Mouse (Mus musculus) limb, embryonic 11.5 days (tissue): Measurements from ENCODE around the gene Lhx5. TPM values are rescaled to one million over a fixed set of nuclear protein-coding genes. Genes with fewer than 3 reads are reported as not detected.

Experiments
- polyA plus RNA-seq: library from polyadenylated mRNA; unstranded; fragments of >200 nt; fragmentation: Nextera tagmentation; extraction: Ambion mirVana; gene quantifications from 2 replicates; pipeline ENCODE4 v1.2.1, GENCODE M21; 2014

The Lhx5 gene
- polyA plus RNA-seq, 1 experiment from 2014 or later = not detected

Other genes with a start within 250 kb of the Lhx5 start
- 4.0 and 4.2 TPM in 2 replicates for gene Sdsl, start 41.1 kb downstream of the Lhx5 start, polyA plus RNA-seq
- gene Sds, start 44.8 kb downstream of the Lhx5 start, polyA plus RNA-seq = not detected in 2 replicates
- gene Plbd2, start 71.9 kb downstream of the Lhx5 start, polyA plus RNA-seq = 29.2 and 29.8 TPM in 2 replicates
- 1.6 and 2.7 TPM in 2 replicates for gene Slc8b1, start 79.5 kb downstream of the Lhx5 start, polyA plus RNA-seq
- gene Tpcn1, start 157.0 kb downstream of the Lhx5 start, polyA plus RNA-seq = 13.9 and 15.2 TPM in 2 replicates
- 0.27 and 0.40 TPM in 2 replicates for gene Iqcd, start 157.3 kb downstream of the Lhx5 start, polyA plus RNA-seq
- 11.6 and 13.5 TPM in 2 replicates for gene Rita1, start 180.9 kb downstream of the Lhx5 start, polyA plus RNA-seq
- 33.1 and 33.5 TPM in 2 replicates for gene Ddx54, start 181.0 kb downstream of the Lhx5 start, polyA plus RNA-seq
- gene Cfap73, start 202.5 kb downstream of the Lhx5 start, polyA plus RNA-seq = not detected in 2 replicates
- 0.16 and 0.48 TPM in 2 replicates for gene Rasal1, start 217.1 kb downstream of the Lhx5 start, polyA plus RNA-seq